Mouse (Mus musculus): ENCODE measurements around the gene Npff. TPM values are rescaled to one million over a fixed set of nuclear protein-coding genes. Genes with fewer than 3 reads are reported as not detected.

Gene Npff
- polyA plus RNA-seq, 1 experiment from 2014 or later = 0.42 TPM

DNA sequence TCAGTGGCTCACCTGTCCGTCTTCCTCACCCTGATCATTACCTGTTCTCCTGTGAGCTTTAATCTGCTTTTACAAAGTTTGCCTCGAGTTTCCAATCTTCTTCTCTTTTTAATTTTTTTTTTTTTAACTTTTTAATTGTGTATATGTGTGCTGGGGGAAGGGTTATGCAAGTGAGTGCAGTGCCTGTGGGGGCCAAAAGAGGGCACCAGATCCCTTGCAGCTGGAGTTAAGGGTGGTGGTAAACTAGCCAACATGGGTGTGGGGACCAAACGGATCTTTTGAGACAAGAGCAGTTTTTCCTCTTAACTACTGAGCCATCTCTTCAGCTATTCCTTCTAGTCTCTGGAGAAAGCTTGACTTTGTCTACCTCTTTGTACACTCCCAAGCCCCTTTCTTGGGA is 3.2 kb upstream of the Npff start:
- DNase-seq (no peak), ATAC-seq (no peak)
- H3K36me3 ChIP-seq (replicated peaks; ENCODE audit: insufficient read depth, low read length) = peaks cover 59% of the 10 kb centered on the region
- no peak overlapping the region for H3K27ac ChIP-seq (ENCODE audit: low read depth)
- no peaks in the 10 kb centered on the region for H3K27me3 ChIP-seq (ENCODE audit: insufficient read depth, low read length)
- H3K4me2 ChIP-seq (ENCODE audit: low read depth, low read length) = no peak overlapping the region
- H3K4me3 ChIP-seq (ENCODE audit: low read depth, low read length) = no peak overlapping the region
- no peaks in the 10 kb centered on the region for H3K9me3 ChIP-seq (ENCODE audit: low read length)
- TF ChIP-seq EP300 (IDR thresholded peaks at IDR 0.05; ENCODE audit: low read depth) = no peak
- TF ChIP-seq CTCF (IDR thresholded peaks at IDR 0.05; ENCODE audit: low read depth) = peak; percentile 54
- H3K4me1 ChIP-seq (ENCODE audit: insufficient read depth) = no peaks in the 10 kb centered on the region
- 69% methylated on average over 3 of the region's 3 CpGs for WGBS (ENCODE audit: insufficient replicate concordance)
- H3K9ac ChIP-seq (replicated peaks) = no peak overlapping the region

DNA sequence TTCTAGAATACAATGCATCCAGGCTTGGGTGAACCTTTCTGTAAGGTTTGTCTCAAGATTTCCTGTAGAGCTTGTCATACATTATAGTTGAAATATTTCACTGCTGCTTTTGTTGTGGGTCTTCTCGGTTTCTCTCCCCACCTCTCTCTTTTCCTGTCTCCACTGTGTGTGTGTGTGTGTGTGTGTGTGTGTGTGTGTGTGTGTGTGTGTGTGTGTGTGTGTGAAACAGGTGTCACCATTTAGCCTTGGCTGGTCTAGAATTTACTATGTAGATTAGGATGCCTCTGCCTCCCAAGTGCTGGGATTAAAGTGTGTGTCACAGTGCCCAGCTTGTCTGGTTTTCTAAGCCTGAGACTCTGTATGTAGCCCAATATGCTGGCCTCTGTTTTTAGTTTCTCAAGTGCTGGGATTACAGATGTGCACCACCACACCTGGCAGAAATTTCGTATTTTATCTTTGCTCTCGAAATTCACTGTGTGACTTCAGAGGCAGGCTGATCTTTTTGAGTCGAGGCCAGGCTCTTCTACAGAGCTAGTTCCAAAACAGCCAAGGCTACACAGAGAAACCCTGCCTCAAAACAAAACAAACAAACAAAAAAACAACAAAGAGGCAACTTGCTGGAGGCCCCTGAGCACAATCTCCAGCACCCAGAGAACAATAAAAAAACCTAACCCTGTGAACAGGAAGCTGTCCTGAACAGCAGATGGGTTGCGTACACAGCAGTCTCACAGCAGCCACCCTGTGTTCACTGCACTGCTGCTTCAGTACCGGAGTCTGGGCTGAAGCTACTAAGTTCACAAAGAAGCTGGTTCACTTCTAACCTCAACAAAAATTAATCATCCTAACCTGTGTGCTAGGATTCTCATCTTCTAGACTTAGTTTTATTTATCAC is 1.6 kb upstream of the Npff start:
- H3K4me3 ChIP-seq (ENCODE audit: low read depth, low read length) = no peak overlapping the region
- no peak for TF ChIP-seq CTCF (IDR thresholded peaks at IDR 0.05; ENCODE audit: low read depth)
- no peak for TF ChIP-seq EP300 (IDR thresholded peaks at IDR 0.05; ENCODE audit: low read depth)
- H3K9ac ChIP-seq (replicated peaks) = no peak overlapping the region
- H3K36me3 ChIP-seq (replicated peaks; ENCODE audit: insufficient read depth, low read length) = peaks cover 51% of the 10 kb centered on the region
- no peaks in the 10 kb centered on the region for H3K4me1 ChIP-seq (ENCODE audit: insufficient read depth)
- H3K27me3 ChIP-seq (ENCODE audit: insufficient read depth, low read length) = no peaks in the 10 kb centered on the region
- 65% methylated on average over 6 of the region's 6 CpGs for WGBS (ENCODE audit: insufficient replicate concordance)
- DNase-seq = no peak
- no peak overlapping the region for H3K27ac ChIP-seq (ENCODE audit: low read depth)
- no peak overlapping the region for H3K4me2 ChIP-seq (ENCODE audit: low read depth, low read length)
- no peak for ATAC-seq
- H3K9me3 ChIP-seq (ENCODE audit: low read length) = no peaks in the 10 kb centered on the region

DNA sequence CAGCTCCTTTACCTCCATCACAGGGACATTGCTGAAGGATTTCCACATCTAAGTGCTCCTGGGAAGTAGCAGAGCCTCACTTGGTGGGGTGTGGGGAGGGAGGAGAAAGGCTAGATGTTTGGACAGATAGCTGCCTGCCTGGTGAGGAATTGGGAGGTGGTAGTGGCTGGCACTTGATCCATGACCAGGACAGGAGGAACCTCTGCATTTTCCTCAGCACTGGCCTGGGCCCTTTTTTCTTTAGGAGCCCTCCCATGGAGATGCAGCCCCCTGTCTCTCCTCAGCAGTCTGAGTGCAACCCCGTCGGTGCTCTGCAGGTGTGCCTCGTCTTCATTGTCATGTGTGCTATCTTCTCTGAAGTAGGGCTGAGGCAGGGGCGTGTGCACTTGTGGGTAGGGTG is 3.3 kb downstream of the Npff start:
- TF ChIP-seq EP300 (IDR thresholded peaks at IDR 0.05; ENCODE audit: low read depth) = no peak
- TF ChIP-seq CTCF (IDR thresholded peaks at IDR 0.05; ENCODE audit: low read depth) = no peak
- peaks cover 15% of the 10 kb centered on the region for H3K4me1 ChIP-seq (ENCODE audit: insufficient read depth)
- 84% methylated on average over 4 of the region's 4 CpGs for WGBS (ENCODE audit: insufficient replicate concordance)
- no peak overlapping the region for H3K27ac ChIP-seq (ENCODE audit: low read depth)
- DNase-seq (no peak), ATAC-seq (no peak)
- no peaks in the 10 kb centered on the region for H3K9me3 ChIP-seq (ENCODE audit: low read length)
- no peak overlapping the region for H3K9ac ChIP-seq (replicated peaks)
- no peak overlapping the region for H3K4me2 ChIP-seq (ENCODE audit: low read depth, low read length)
- H3K4me3 ChIP-seq (ENCODE audit: low read depth, low read length) = no peak overlapping the region
- H3K36me3 ChIP-seq (replicated peaks; ENCODE audit: insufficient read depth, low read length) = peaks cover 21% of the 10 kb centered on the region
- no peaks in the 10 kb centered on the region for H3K27me3 ChIP-seq (ENCODE audit: insufficient read depth, low read length)

DNA sequence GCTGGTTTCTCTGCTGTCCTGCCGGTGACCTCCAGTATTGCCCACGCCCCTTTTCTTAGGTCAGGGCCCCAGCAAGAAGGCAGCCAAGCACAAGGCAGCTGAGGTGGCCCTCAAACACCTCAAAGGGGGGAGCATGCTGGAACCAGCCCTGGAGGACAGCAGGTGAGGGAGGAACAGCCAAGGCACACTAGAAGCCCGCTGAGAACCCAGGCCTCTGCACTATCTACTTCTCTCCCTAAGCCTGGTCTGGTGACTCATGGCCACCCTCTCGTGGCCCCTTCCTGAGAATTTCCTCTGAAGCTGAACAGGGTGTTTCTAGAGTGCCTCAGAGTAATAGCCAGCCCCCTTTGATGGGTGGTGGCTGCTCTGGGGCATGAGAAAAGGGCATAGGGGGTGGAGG is 4.3 kb downstream of the Npff start:
- Histone ChIP-seq H3K27ac (ENCODE audit: low read depth) (0 out of 2 replicates have a peak overlapping the region, but pooled peaks have one; percentile 11), H3K36me3 (replicated peaks; ENCODE audit: insufficient read depth, low read length) (peaks cover 13% of the 10 kb centered on the region), H3K4me3 (ENCODE audit: low read depth, low read length) (no peak overlapping the region), H3K9me3 (ENCODE audit: low read length) (no peaks in the 10 kb centered on the region), H3K4me2 (ENCODE audit: low read depth, low read length) (no peak overlapping the region), H3K9ac (replicated peaks) (no peak overlapping the region), H3K27me3 (ENCODE audit: insufficient read depth, low read length) (0 out of 2 replicates have a peak, but pooled peaks cover 5% of the 10 kb centered on the region), H3K4me1 (ENCODE audit: insufficient read depth) (peaks cover 21% of the 10 kb centered on the region)
- DNase-seq = no peak
- no peak for ATAC-seq
- 41% methylated on average over 4 of the region's 4 CpGs for WGBS (ENCODE audit: insufficient replicate concordance)
- TF ChIP-seq CTCF (IDR thresholded peaks at IDR 0.05; ENCODE audit: low read depth) = no peak

DNA sequence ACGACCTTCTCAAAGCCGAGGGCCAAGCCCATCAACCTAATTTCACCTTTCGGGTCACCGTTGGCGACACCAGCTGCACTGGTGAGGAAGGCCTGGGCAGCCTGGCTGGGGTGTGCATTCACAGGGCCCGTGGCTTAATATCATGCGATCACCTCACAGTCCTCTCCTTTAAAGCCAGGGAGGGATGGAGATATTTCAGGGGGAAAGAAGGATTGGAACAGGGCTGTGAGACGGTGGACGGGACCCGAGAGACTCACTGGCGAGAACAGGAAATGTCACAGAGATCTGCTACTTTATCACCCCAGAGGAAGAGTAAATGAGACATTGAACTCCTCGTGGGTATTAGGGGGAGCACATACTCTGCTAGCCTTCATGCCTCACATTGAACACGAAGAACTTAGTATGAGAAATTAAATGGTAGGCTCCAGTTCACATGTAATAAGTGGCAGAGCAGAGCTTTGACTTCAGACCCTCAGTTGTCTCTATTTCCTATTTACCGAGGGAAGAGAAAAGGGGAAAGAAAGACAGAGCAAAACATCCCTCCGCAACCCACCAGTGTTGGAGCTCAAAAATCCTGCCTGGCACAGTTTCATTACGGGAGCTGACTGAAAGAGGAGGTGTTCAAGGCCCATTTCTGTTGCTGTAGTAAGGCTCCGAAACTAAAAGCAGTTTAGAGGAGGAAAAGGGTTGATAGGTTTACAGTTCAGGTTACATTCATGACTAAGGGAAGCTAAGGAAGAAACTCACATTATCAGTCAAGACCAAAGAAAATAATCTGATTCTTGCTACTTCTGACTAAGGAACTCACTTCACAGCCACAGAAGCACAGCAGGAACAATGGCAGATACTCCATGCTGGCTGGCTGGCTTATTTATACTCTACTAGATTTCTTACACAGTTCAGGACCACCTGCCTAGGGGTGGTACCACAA is 5.3 kb downstream of the Npff start:
- Histone ChIP-seq H3K27me3 (ENCODE audit: insufficient read depth, low read length) (0 out of 2 replicates have a peak, but pooled peaks cover 5% of the 10 kb centered on the region), H3K27ac (ENCODE audit: low read depth) (peak overlapping the region; percentile 98), H3K9ac (replicated peaks) (peak overlapping the region; percentile 88), H3K36me3 (replicated peaks; ENCODE audit: insufficient read depth, low read length) (peaks cover 11% of the 10 kb centered on the region), H3K4me1 (ENCODE audit: insufficient read depth) (peaks cover 21% of the 10 kb centered on the region), H3K4me2 (ENCODE audit: low read depth, low read length) (peak overlapping the region; percentile 100), H3K4me3 (ENCODE audit: low read depth, low read length) (peak overlapping the region; percentile 62), H3K9me3 (ENCODE audit: low read length) (no peaks in the 10 kb centered on the region)
- TF ChIP-seq EP300 (IDR thresholded peaks at IDR 0.05; ENCODE audit: low read depth) = no peak
- TF ChIP-seq CTCF (IDR thresholded peaks at IDR 0.05; ENCODE audit: low read depth) = no peak
- 33% methylated on average over 16 of the region's 17 CpGs for WGBS (ENCODE audit: insufficient replicate concordance)
- no peak for DNase-seq
- ATAC-seq = no peak

DNA sequence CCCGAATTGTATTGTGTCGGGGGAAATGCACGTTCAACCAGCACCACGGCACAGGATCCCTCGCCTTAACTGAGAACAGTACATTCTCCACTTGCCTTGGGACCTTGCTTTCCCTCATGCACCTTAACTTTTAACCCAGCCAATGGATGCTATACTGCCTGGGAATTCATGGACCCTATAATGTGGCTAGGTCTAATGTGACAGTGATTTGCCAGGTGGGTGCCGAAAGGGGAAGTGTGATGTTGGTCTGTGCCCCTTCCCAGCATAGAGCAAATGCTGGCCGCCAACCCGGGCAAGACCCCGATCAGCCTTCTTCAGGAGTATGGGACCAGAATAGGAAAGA is 5.9 kb downstream of the Npff start:
- H3K9me3 ChIP-seq (ENCODE audit: low read length) = no peaks in the 10 kb centered on the region
- 0 out of 2 replicates have a peak, but pooled peaks have one; percentile 1 for TF ChIP-seq CTCF (IDR thresholded peaks at IDR 0.05; ENCODE audit: low read depth)
- no peak for TF ChIP-seq EP300 (IDR thresholded peaks at IDR 0.05; ENCODE audit: low read depth)
- H3K4me1 ChIP-seq (ENCODE audit: insufficient read depth) = peaks cover 21% of the 10 kb centered on the region
- DNase-seq = no peak
- peak overlapping the region; percentile 98 for H3K27ac ChIP-seq (ENCODE audit: low read depth)
- WGBS (ENCODE audit: insufficient replicate concordance) = 9% methylated on average over 9 of the region's 9 CpGs
- H3K4me3 ChIP-seq (ENCODE audit: low read depth, low read length) = peak overlapping the region; percentile 62
- no peak for ATAC-seq
- peak overlapping the region; percentile 88 for H3K9ac ChIP-seq (replicated peaks)
- H3K27me3 ChIP-seq (ENCODE audit: insufficient read depth, low read length) = 0 out of 2 replicates have a peak, but pooled peaks cover 5% of the 10 kb centered on the region
- H3K4me2 ChIP-seq (ENCODE audit: low read depth, low read length) = peak overlapping the region; percentile 100
- peaks cover 6% of the 10 kb centered on the region for H3K36me3 ChIP-seq (replicated peaks; ENCODE audit: insufficient read depth, low read length)

All from liver, postnatal 0 days (tissue).